Mouse (Mus musculus) cerebellum, adult 9-10 months (tissue): Measurements from ENCODE around the gene Ppig.
A peak's percentile ranks its signal among the peaks of the same experiment; 100 is the strongest.

ENCODE experiments used
- DNase-seq: peaks from one replicate; pipeline ENCODE4 v3.0.0; 2022

Ppig gene

DNA sequence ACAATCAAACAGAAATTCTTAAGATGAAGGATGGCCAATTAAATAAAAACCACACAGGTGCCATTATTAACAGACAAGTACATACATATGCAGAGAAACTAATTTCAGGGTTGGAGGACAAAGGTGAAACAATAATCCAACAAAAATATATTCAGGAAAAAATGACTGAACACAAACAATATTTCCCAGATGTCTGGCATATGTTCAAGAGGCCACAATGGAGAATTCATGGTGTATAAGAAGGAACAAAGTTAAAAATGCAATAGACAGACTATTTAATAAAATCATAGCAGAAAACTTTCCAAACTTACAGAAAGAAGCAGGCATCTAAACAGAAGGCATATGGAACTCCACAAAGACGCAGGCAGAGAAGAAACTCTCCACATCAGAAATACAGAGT is 42.4 kb downstream of the Ppig start:
- DNase-seq: no peak

DNA sequence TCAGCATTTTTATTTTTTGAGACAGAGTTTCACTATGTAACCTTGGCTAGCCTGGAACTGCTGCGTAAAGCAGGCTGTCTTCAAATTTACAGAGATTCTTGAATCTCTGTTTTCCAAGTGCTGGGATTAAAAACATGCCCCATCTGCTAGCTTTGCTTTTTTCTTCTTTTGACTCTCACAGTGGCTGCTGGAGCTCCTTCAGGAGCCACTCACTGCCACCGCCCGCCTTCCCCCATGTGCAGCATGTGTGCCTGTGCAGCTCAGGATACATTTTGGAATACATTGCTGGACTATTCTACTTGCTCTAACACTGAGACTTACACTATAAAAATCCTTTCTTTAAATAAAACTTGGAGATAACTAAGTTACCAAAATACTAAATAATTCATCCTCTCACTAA is 51.0 kb downstream of the Ppig start:
- no peak for DNase-seq

DNA sequence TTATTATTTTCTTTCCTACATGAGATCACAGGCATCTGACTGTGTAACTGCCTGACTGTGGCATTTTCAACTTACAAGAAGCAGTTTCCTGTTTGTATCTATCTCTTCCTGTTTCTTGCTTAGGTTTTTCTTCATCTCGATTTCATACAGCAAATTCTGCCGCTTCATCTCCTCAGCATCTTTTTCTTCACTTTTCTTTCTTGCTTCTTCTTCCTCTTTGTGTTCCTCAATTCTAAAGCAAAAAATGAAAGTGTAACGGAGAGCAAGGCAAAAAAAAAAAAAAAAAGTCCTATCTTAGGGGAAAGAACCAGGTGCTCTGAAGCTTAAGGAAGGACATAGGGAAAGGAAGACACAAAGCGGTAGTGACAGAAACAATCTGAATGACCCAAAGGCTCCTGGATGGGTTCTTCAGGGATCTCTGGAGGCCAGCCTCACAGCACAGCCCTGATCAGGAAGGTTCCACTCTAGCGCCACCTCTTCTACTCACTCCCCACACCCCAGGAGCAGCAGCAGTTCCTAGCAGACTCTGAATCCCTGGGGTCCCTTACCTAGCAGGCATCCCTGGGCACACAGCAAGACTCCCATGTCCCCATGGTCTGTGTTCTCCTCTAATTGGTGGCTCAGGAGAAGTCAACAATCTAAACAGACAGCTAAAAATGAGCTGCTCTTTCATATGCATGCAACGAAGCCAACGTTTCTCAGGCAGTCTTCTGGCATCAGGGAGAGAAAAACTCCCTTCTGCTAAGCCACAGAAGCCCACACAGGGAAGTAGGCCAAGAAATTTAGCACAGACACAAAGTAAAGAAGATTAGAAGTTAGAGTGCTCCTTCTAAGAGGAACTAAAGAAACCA is 55.9 kb downstream of the Ppig start:
- DNase-seq: no peak

DNA sequence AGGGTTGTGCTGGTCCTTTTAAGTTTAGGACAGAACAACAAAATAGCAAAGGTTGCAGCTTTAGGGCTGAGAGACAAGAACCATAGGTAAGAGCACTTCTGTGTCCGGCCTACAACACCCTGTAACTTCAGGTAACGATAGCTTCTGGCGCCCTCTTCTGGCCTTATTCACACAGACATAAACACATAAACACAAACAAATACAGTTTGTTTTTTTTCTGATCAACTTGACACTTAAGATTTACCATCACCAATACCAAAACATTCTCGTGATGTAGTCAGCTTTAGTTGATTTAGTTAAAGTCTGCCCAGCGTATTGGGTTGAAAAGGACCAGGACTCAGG is 56.5 kb downstream of the Ppig start:
- DNase-seq: no peak

DNA sequence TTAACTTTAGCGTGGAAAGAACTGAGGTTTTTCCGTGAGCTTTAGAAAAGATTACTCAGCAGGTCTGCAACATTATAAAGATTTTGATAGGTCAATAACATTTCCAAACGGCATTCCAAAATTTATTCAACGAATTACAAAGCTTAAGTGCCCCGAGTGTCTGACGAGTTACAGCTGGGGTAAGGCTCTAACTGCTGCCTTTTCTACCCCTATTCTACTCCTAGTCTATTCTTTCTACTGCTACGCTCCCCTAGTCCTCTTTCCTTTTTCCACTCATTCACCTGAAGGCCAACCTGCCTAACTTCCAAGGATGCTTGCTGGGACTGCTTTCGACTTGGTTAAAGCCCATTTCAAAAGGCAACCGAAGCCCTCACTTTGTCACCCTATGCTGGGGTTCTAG is 66.6 kb downstream of the Ppig start:
- DNase-seq: no peak

DNA sequence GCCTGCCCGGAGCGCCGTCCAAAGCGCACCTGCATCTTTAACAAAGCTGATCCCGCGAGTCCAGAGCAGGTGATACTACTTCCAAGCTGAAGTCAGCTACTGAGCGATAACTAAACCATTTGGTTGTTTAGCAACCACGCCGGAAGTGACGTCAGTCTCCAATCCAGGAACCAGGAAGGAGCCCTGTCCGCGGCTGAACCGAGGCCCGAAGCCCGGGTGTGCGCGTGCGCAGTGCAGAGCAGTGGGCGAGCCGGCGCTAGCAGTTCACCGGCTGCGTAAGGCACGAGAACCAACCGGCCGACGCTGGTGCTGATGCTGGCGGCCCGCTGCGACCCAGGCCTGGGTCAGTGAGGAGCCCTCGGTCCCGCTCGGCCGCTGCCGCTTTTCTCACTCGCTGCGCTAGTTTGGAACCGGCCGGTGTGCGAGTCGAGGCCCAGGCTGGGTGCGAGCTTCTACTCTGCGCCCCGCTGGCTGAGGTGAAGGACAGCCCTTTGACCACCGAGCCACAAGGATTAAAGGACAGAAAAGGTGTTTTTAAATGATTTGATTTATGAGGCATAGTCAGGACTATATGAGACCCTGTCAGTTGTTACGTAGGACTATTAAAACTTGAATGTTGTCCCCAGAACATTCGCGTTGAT is 67.2 kb downstream of the Ppig start, which contains the start of the genes Ccdc173 and Phospho2:
Gene Ccdc173 (minus strand): TSS at position 147 of the 641 bp plus-strand sequence.
Gene Phospho2 (plus strand): TSS at position 195 of the 641 bp plus-strand sequence.
- DNase-seq: peak; percentile 97

DNA sequence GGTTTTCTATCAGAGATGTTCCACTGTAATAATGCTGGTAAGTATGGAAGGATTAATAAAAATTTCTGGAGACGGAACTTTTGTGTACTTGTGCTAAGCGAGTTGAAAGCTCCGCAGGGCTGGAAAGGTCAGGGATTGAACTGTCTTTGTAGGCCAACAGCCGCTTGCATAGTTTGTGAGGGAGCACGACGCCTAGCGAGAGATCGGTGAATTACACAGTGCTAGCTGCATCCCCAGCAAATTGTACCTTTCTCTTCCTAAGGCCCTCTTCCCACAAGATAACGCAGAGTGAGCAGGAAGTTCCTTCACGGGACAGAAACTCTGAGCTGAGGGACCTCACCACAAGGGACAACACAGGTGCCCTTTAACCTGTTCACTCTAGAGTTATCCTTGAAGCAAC is 67.9 kb downstream of the Ppig start:
- DNase-seq: peak; percentile 89

DNA sequence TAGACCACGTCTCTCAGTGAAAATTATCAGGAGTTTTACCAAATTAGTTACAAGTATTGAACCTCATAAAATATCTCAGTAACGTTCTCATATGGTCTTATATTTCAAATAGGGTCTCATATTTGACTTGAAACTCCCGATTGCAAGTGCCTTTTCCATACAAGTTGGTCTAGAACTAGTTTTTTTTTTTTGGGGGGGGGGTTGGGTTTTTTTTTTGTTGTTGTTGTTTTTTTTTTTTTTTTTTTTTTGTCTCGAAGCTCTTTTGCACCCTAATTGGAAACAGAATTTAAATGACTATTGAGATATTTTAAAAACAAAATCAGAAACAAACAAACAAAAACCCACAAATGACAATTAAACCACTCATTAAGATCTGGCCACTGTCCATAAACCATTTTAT is 68.4 kb downstream of the Ppig start:
- no peak for DNase-seq

DNA sequence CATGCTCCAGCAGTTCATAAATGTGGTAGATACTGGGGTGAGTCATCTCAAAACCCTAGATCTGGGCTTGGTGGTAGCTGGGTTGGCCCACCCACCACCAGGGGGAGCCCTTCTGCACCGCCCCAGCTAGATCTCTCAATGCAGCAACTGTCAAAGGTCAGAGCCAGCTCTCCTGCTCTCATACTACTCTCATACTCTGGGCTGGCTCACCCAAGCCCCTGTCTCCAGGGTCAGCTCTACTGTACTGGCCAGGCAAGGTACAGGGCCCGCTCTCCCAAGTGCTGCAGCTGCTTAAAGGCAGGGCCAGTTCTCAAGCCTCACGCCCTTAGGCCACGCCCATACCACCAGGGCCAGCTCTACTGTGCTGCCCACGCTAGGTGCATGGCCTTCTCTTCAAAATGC is 80.6 kb downstream of the Ppig start:
- peak; percentile 52 for DNase-seq
